Mouse (Mus musculus) lung, postnatal 0 days (tissue): ENCODE results near the gene Oprd1. TPM values are rescaled to one million over a fixed set of nuclear protein-coding genes. Genes with fewer than 3 reads are reported as not detected.

ENCODE experiments used
- ATAC-seq: fragments of 200-750 bp; cut with Nextera tagmentation; 2 replicates; pipeline ENCODE4 v1.8.0; 2017; ENCODE audit warnings: moderate library complexity
- DNase-seq: peaks from one replicate; pipeline ENCODE4 v3.0.0-alpha.2; 2016; ENCODE audit warnings: low spot score
- H3K27ac ChIP-seq: fragments of 300-500 bp; sonication (generic); 2 replicates; pipeline ENCODE4 v1.5.1; 2014; ENCODE audit warnings: antibody characterized with exemption, mild to moderate bottlenecking, low read length, mixed read lengths
- H3K27me3 ChIP-seq: fragments of 300-500 bp; sonication (generic); replicated peaks from 2 replicates; pipeline ENCODE4 v1.6.1; 2014; ENCODE audit warnings: low read length, mixed read lengths; ENCODE audit not compliant: insufficient read depth
- H3K36me3 ChIP-seq: fragments of 300-500 bp; sonication (generic); 2 replicates; pipeline ENCODE4 v1.6.1; 2014; ENCODE audit warnings: low read length, mixed read lengths; ENCODE audit not compliant: insufficient read depth
- H3K4me1 ChIP-seq: fragments of 300-500 bp; sonication (generic); 2 replicates; pipeline ENCODE4 v1.6.1; 2014; ENCODE audit warnings: antibody characterized with exemption, low read depth, low read length, mixed read lengths; ENCODE audit not compliant: insufficient read depth
- H3K4me2 ChIP-seq: fragments of 300-500 bp; sonication (generic); replicated peaks from 2 replicates; pipeline ENCODE4 v1.6.1; 2014; ENCODE audit warnings: low read depth, mild to moderate bottlenecking, low read length, moderate library complexity, mixed read lengths
- H3K4me3 ChIP-seq: fragments of 300-500 bp; sonication (generic); 2 replicates; pipeline ENCODE4 v1.5.1; 2014; ENCODE audit warnings: low read depth, low read length
- H3K9ac ChIP-seq: fragments of 300-500 bp; sonication (generic); replicated peaks from 2 replicates; pipeline ENCODE4 v1.6.1; 2014; ENCODE audit warnings: low read depth, mild to moderate bottlenecking
- H3K9me3 ChIP-seq: fragments of 300-500 bp; sonication (generic); 2 replicates; pipeline ENCODE4 v1.6.1; 2016; ENCODE audit warnings: low read length, mixed read lengths
- CTCF ChIP-seq: IDR thresholded peaks from 2 replicates; pipeline ENCODE4 v1.5.1; 2016; ENCODE audit warnings: antibody characterized with exemption, mild to moderate bottlenecking
- EP300 ChIP-seq: IDR thresholded peaks from 2 replicates; pipeline ENCODE4 v1.6.1; 2016; ENCODE audit warnings: antibody characterized with exemption, mild to moderate bottlenecking, control low read depth
- WGBS: fragments of 180-500 bp; shearing (Covaris S2); extraction: QIAGEN DNeasy Blood & Tissue Kit; methylation state at CpG from one replicate; pipeline ENCODE4 v1.1.7; 2014; 5-methylcytosine and 5-hydroxymethylcytosine counted together
- polyA plus RNA-seq: library from polyadenylated mRNA; unstranded; fragments of >200 nt; fragmentation: Nextera tagmentation; extraction: Ambion mirVana; gene quantifications from 2 replicates; pipeline ENCODE4 v1.2.1, GENCODE M21; 2015

Gene Oprd1
- polyA plus RNA-seq, 1 experiment from 2014 or later: not detected

GRCm38 (mm10) chr4:132062289-132062688 is 82.0 kb downstream of the Oprd1 start:
- ATAC-seq: no peak
- peaks cover 8% of the 10 kb centered on the region; the same call in 1 of the 2 replicates for H3K4me1 ChIP-seq
- 45% methylated on average over 8 of the region's 8 CpGs for WGBS
- H3K27ac ChIP-seq: no peak overlapping the region
- no peaks in the 10 kb centered on the region for H3K36me3 ChIP-seq
- no peak overlapping the region for H3K4me3 ChIP-seq
- H3K9me3 ChIP-seq: no peaks in the 10 kb centered on the region
- H3K9ac ChIP-seq: no peak overlapping the region
- H3K4me2 ChIP-seq: no peak overlapping the region
- TF ChIP-seq EP300: no peak
- no peak for TF ChIP-seq CTCF
- H3K27me3 ChIP-seq: no peaks in the 10 kb centered on the region
- DNase-seq: no peak

Other genes starting within 250 kb of the Oprd1 start
- gene Tmem200b, start 222.7 kb downstream of the Oprd1 start, polyA plus RNA-seq: 1.3 and 1.8 TPM in 2 replicates
- gene Gm10300, start 69.8 kb downstream of the Oprd1 start, polyA plus RNA-seq: 0.15 and 0.18 TPM in 2 replicates
- 29.9 and 32.5 TPM in 2 replicates for gene Epb41, start 69.2 kb downstream of the Oprd1 start, polyA plus RNA-seq
- gene Ythdf2, start 67.8 kb upstream of the Oprd1 start, polyA plus RNA-seq: 55.3 and 60.4 TPM in 2 replicates
- gene Gmeb1, start 117.1 kb upstream of the Oprd1 start, polyA plus RNA-seq: 17.0 and 23.6 TPM in 2 replicates
- 32.1 and 39.7 TPM in 2 replicates for gene Taf12, start 129.9 kb upstream of the Oprd1 start, polyA plus RNA-seq
- 2.3 and 3.1 TPM in 2 replicates for gene Rab42, start 158.9 kb upstream of the Oprd1 start, polyA plus RNA-seq
- 49.8 and 52.9 TPM in 2 replicates for gene Trnau1ap, start 185.1 kb upstream of the Oprd1 start, polyA plus RNA-seq
- 14.3 and 14.7 TPM in 2 replicates for gene Rcc1, start 209.1 kb upstream of the Oprd1 start, polyA plus RNA-seq